Mouse (Mus musculus): Measurements from ENCODE around the gene Olfr911-ps1. TPM values are rescaled to one million over a fixed set of nuclear protein-coding genes. Genes with fewer than 3 reads are reported as not detected.

Gene Olfr911-ps1
- not detected for total RNA-seq (2021)
- long read RNA-seq, experiment 1: 0 reads
- long read RNA-seq, experiment 2: 0 reads

GRCm38 (mm10) chr9:38521280-38521679 lies at the start of gene Olfr911-ps1:
Olfr911-ps1 (plus strand) TSS chr9:38521580.
- no peak for DNase-seq
- intact Hi-C loops (cut with DNase I): no loop called here

GRCm38 (mm10) chr9:38486785-38487184 lies 34.6 kb upstream of the Olfr911-ps1 start, which contains the start of gene Olfr906:
Olfr906 (plus strand) TSS chr9:38487085.
- no peak for DNase-seq
- intact Hi-C loops (cut with DNase I): no loop called here

- intact Hi-C loops (cut with DNase I): no loop called here
- no peak for DNase-seq
These were observed 25.9 kb upstream of the Olfr911-ps1 start, which contains the start of gene Olfr907 for GRCm38 (mm10) chr9:38495501-38495900. Olfr907 (plus strand) TSS chr9:38495801.

GRCm38 (mm10) chr9:38512353-38512752 lies 9.0 kb upstream of the Olfr911-ps1 start:
- intact Hi-C loops (cut with DNase I): no loop called here
- no peak for DNase-seq

GRCm38 (mm10) chr9:38537549-38537948 lies 16.2 kb downstream of the Olfr911-ps1 start, which contains the start of gene Olfr910:
Olfr910 (plus strand) TSS chr9:38537849.
- no peak for DNase-seq
- intact Hi-C loops (cut with DNase I): no loop called here

Other genes with a start within 250 kb of the Olfr911-ps1 start
- gene Olfr896-ps1, start 230.5 kb upstream of the Olfr911-ps1 start, total RNA-seq (2021): not detected
- not detected for gene Olfr25, start 192.5 kb upstream of the Olfr911-ps1 start, total RNA-seq (2021)
- not detected for gene Olfr898, start 173.2 kb upstream of the Olfr911-ps1 start, total RNA-seq (2021)
- not detected for gene Olfr250, start 154.7 kb upstream of the Olfr911-ps1 start, total RNA-seq (2021)
- gene Olfr251, start 144.5 kb upstream of the Olfr911-ps1 start, total RNA-seq (2021): not detected
- not detected for gene Olfr147, start 119.9 kb upstream of the Olfr911-ps1 start, total RNA-seq (2021)
- not detected for gene Olfr901, start 92.1 kb upstream of the Olfr911-ps1 start, total RNA-seq (2021)
- gene Olfr902, start 73.9 kb upstream of the Olfr911-ps1 start, total RNA-seq (2021): not detected
- gene Olfr904, start 58.4 kb upstream of the Olfr911-ps1 start, total RNA-seq (2021): not detected
- not detected for gene Olfr905, start 50.5 kb upstream of the Olfr911-ps1 start, total RNA-seq (2021)
- gene Olfr906, start 34.5 kb upstream of the Olfr911-ps1 start, total RNA-seq (2021): not detected
- not detected for gene Olfr907, start 25.8 kb upstream of the Olfr911-ps1 start, total RNA-seq (2021)
- gene Olfr910, start 16.3 kb downstream of the Olfr911-ps1 start, total RNA-seq (2021): not detected
- not detected for gene Olfr912, start 58.6 kb downstream of the Olfr911-ps1 start, total RNA-seq (2021)
- not detected for gene Olfr913, start 71.2 kb downstream of the Olfr911-ps1 start, total RNA-seq (2021)
- gene Olfr914, start 83.5 kb downstream of the Olfr911-ps1 start, total RNA-seq (2021): not detected
- not detected for gene Olfr916, start 138.3 kb downstream of the Olfr911-ps1 start, total RNA-seq (2021)
- gene Olfr917, start 144.3 kb downstream of the Olfr911-ps1 start, total RNA-seq (2021): not detected
- not detected for gene Olfr918, start 153.0 kb downstream of the Olfr911-ps1 start, total RNA-seq (2021)
- not detected for gene Olfr919, start 182.1 kb downstream of the Olfr911-ps1 start, total RNA-seq (2021)
- 10 to 100 TPM; 12.3 to 14.1 TPM for gene Vwa5a, start 196.7 kb downstream of the Olfr911-ps1 start, total RNA-seq (2021)
- gene Olfr920, start 230.7 kb downstream of the Olfr911-ps1 start, total RNA-seq (2021): under 1 TPM in 1 of 2 experiments, not detected in 1; 0.05 TPM